Mouse (Mus musculus): ENCODE measurements at regions not wholly inside any gene's neighbourhood (a gene's known extent, or its start where the extent isn't known, plus 50 kb on each side); places are given as distances from the start of the nearest gene placed in this dataset.

GRCm38 (mm10) chr17:53250570-53251265, 212.4 kb downstream of the Efhb start:
- DNase-seq (ENCODE audit: low spot score in 2 of 2) = peak; percentile 5 to 13

DNA sequence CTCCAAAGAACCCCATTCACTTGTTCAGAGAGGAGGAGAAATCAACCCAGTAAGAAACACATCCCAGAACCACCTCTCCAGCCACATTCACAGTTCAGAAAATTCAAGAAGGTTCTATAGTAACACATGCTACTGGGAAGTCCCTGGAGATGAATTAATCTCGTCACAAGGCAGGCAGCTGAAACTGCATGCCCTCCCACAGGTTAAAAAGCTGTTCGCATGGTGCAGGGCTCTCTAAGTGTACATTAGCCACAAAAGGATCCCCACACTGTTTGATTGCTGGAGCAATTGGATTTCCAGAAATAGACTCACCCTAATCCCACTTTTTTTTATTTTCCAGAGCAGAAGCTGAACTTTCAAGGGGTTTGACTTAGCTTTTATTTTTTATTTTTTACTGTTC, 214.6 kb downstream of the Efhb start:
- DNase-seq (ENCODE audit: low spot score in 2 of 2) = peak in 1 of 2 experiments; percentile 1

GRCm38 (mm10) chr17:53247593-53248236, 215.4 kb downstream of the Efhb start:
- DNase-seq (ENCODE audit: low spot score in 2 of 2) = no peak

GRCm38 (mm10) chr17:53210416-53210772, 252.7 kb downstream of the Efhb start:
- no peak for DNase-seq (ENCODE audit: low spot score in 2 of 2)

DNA sequence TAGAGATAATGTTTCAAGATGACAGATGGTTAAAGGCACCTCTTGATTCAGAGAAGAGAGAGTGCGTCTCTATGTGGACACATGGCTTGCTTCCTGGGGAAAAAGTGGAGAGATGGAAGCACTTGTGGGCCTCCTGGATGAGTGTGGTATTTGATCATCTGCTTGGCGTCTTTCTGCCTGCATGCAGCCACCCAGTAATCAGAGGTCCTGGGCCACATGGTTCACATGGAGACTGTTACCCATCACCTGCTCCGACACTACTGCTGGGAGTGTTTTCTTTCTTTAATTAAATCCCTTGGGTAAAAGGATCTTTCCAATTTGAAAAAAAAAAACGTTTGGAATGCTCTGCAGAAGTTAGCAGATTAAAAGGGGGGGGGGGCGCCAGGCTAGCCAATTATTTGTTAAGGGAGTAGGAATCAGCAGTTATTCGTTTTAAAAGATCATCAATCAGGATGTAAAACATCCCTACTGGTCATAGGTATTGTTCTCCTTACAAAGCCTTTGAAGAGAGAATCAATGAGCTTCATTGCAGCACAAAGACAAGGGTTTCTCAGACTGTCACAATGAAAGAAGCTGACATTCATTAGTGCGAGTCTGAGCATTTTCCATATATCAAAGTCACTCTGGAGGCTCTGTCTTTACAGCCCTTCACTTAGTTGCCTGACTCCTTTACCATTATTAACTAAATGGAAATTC, 253.3 kb downstream of the Efhb start:
- no peak for DNase-seq (ENCODE audit: low spot score in 2 of 2)

Measured in frontal cortex, postnatal 36 days (tissue).